Mouse (Mus musculus) embryonic fibroblast, embryonic 13.5 days (primary cell): ENCODE results near the gene Prkci.

Source experiments
- CTCF ChIP-seq: IDR thresholded peaks from 2 replicates; pipeline ENCODE4 v1.5.1; 2011; ENCODE audit warnings: mild to moderate bottlenecking, control low read depth, low read length, moderate library complexity, borderline replicate concordance; ENCODE audit not compliant: insufficient read depth
- POLR2A ChIP-seq: IDR thresholded peaks from 2 replicates; pipeline ENCODE4 v1.6.1; 2011; ENCODE audit warnings: low read depth, mild to moderate bottlenecking, control low read depth, low read length, moderate library complexity

- no peak for TF ChIP-seq CTCF
- no peak for TF ChIP-seq POLR2A
Measured at GRCm38 (mm10) chr3:31001048-31001676, 5.6 kb downstream of the Prkci start.
